Mouse (Mus musculus) cerebellum, postnatal 4 days (tissue): ENCODE measurements around the gene Zmym1.
"Not testable (repeated sequence)": the region's sequence is repeated elsewhere in the genome, so short reads cannot be mapped to it uniquely, and the experiment has no call there.

Experiments
- DNase-seq, 2 experiments: peaks; one replicate each; pipeline ENCODE4 v3.0.0; 2022; ENCODE audit warnings: low spot score in 2 of 2, mixed read lengths in 1 of 2

Gene Zmym1

DNA sequence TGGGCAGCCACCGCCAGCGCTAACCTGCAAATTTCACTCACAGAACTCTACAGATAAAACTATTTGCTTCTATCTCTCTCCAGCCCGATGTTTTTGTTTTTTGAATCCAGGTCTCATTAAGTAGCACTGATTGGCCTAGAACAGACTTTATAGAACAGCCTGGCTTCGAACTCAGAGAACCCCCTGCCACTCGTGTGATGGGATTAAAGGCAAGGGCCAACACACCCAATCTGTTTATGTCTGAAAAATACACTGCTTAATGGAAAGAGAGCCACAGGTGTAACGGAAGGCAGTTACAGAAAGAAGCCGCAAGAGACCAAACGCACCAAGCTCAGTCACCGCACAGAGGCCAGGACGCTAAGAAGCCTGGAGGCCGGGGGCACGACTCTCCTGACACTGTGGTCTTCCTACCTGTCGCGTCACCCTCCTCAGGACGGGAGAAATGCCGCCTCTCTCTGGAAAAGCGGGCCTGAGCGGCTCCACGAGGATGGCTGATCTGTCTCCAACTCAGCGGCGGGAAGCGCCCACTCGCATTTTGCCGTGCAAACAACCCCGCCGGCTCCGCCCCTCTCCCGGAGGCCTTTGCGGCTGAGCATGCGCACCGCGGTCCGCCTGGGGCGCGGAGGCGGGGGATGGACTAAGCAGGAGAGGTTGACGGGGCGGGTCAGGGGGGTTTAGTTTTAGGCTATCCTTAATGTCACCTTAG lies at the start of gene Zmym1:
TSS of gene Zmym1 (minus strand) at position 568 of the 706 bp plus-strand sequence.
- DNase-seq = peak; percentile 67 to 90

GRCm38 (mm10) chr4:127110570-127110969 lies 49.6 kb upstream of the Zmym1 start:
- DNase-seq = no peak

DNA sequence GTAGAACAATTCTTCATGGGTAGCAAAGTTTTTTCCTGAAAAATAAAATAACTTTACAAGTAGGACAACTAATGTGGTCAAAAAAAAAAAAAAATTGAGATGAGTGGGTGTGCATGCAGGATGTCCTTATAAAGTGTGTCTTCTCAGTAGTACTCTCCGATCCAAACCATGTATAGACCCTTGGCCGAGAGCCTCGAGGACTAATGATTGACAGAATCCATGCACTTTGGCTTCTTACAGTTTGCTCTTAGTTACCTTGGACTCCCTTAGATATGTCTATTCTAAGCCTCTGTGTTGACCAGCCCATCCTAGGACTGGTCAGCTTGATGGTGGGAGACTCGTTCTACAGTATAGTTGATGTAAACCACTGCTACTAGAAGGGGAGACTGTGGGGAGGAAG lies 46.6 kb upstream of the Zmym1 start:
- no peak for DNase-seq

- DNase-seq = not testable (repeated sequence)
Measured at GRCm38 (mm10) chr4:127099552-127099951, 38.6 kb upstream of the Zmym1 start.

DNA sequence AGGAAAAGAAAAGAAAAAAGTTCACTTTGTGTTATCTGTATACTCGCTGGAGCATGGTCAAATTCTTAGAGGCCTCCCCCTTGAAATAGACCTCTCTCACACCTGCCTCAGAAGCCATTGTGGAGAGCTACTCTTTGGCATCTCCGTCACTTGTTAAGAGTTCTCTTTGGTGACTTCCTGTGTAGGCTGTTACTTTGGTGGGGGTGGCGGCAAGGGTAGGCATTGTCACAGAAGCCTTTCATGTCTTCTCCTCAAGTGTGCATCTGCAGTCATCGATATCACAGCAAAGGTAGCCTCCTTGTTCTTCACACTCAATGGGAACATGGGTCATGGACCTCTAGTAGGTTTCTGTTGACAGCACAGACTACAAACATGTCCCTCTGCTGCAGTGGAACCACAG lies 34.1 kb upstream of the Zmym1 start:
- DNase-seq = no peak

DNA sequence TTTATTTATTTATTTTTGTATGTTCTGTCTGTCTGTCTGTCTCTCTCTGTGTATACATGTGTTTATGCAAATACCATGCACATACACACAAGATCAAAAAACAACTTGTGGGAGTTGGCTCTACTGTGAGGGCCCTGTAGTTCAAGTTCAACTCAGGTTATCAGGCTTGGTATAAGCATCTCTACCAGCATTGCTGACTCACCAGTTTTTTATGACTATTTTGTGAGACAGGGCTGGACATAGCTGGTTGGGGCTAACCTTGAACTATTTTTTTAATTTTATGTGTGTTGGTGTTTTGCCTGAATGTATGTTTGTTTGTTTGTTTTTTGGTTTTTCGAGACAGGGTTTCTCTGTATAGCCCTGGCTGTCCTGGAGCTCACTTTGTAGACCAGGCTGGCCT lies 30.2 kb upstream of the Zmym1 start:
- DNase-seq = no peak

- DNase-seq = no peak
Measured at GRCm38 (mm10) chr4:127085761-127086160, 24.8 kb upstream of the Zmym1 start.

- no peak for DNase-seq
Measured at GRCm38 (mm10) chr4:127083131-127083530, 22.2 kb upstream of the Zmym1 start.

- DNase-seq = no peak
Measured at GRCm38 (mm10) chr4:127080806-127081205, 19.9 kb upstream of the Zmym1 start.

GRCm38 (mm10) chr4:127076875-127077548 lies 16.1 kb upstream of the Zmym1 start, which contains the start of gene Zmym6:
Zmym6 (plus strand) TSS chr4:127077383.
- DNase-seq = peak; percentile 88 to 95

DNA sequence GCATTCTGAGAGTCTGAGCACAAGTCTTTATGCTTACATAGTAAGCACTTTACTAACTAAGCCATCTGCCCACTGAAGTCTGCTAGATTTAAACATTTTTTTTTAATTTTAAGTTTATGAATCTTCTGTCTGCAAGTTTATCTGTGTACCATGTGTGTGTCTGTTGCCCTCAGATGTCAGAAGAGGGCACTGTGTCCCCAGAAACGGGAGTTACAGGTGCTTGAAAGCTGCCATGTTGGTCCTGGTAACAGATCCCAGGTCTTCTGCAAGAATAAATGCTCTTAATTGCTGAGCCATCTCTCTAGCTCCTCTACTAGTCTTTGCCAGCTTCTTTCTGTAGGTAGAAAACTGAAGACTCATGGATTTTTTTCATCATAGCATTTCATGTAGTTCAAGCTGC lies 14.0 kb upstream of the Zmym1 start:
- no peak for DNase-seq

DNA sequence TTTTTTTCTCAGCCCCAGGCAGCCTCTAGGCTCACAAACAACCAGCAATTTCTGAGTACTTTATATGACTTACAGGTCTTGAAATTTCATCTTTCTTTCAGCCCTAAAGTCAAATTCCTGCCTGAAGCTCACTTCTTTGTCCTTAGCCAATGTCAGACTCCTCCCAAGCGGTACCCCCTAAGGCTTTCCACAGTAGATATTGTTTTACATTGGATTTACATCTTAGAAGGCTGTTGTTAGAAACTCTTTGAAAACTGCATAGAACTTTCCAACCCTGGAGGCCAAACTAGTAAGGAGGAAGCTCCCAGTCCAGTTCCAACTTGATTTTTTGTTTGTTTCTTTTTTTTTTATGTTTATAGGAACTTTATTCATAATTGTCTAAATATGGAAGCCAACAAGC lies 3.1 kb upstream of the Zmym1 start:
- DNase-seq = no peak

GRCm38 (mm10) chr4:127054522-127055198 lies 6.3 kb downstream of the Zmym1 start:
- no peak for DNase-seq

- no peak for DNase-seq
Measured at GRCm38 (mm10) chr4:127053071-127053470, 7.9 kb downstream of the Zmym1 start.

GRCm38 (mm10) chr4:127051121-127051520 lies 9.8 kb downstream of the Zmym1 start:
- DNase-seq = no peak

DNA sequence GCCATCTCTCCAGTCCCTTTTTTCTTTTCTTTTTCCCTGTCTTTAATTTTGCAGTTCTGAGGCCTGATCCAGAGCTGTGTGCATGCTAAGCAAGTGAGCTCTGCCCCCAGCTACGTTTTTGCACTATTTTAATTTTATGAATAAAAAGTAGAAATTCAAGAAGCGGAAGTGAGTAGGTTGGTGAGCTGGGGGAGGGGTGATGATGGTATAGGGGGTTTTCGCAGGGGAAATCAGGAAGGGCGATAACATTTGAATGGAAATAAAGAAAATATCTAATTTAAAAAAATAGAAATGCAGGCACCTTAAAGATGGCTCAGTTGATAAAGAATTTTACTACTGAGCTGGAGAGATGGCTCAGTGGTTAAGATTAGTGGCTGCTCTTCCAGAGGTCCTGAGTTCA lies 17.4 kb downstream of the Zmym1 start:
- no peak for DNase-seq

GRCm38 (mm10) chr4:127039871-127040483 lies 21.0 kb downstream of the Zmym1 start:
- DNase-seq = no peak

DNA sequence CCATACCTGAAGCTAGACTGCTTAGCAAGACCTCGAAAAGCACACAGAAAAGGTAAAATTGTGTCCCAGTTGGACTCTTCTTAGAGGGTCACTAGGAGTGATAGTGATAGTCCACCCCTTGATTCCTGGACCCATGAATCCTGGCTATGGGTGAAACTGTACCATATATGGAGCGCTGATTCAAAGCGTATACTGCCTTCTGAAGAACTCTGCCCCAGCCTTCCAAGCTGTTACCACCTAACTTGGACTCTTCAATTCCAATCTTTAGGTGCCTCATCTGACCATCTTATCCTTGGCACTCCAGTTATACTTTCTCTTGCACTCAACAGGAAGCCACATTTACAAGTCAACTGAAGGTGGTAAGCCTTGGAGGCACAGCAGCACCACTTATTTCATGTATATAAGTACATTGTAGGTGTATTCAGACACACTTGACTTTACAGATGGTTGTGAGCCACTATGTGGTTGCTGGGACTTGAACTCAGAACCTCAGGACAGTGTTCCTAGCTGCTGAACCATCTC lies 22.1 kb downstream of the Zmym1 start:
- no peak for DNase-seq

DNA sequence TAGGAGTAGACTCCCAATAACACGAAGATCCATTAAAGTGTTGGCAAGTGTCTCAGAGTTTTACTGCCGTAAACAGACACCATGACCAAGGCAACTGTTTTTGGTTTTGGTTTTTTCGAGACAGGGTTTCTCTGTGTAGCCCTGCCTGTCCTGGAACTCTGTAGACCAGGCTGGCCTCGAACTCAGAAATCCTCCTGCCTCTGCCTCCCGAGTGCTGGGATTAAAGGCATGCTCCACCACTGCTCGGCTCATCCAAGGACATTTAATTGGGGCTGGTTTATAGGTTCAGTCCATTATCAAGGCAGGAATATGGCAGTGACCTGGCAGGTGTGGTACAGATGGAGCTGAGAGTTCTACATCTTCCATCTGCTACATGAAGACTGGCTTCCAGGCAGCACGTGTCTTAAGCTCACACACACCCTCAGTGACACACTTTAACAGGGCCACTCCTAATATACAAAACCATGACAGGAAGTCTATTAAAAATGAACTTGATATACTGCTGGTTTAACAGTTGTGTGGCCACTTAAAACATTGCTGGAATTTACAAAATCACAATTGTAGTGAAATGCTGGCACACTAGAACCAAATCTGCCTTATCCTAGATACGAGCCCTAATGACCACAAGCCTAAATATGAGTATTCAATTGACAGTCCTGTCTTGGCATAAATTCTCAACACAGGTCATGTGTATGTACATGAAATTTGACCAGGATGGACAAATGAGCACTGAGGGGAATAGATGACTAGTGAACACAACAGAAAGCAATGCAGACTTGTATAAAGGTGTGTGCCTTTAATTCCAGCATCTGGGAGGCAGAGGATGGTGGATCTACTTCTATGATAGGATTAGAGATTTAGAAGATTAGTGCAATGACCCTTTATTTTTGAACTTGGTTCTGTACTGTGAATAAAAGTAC lies 22.8 kb downstream of the Zmym1 start:
- DNase-seq = no peak

DNA sequence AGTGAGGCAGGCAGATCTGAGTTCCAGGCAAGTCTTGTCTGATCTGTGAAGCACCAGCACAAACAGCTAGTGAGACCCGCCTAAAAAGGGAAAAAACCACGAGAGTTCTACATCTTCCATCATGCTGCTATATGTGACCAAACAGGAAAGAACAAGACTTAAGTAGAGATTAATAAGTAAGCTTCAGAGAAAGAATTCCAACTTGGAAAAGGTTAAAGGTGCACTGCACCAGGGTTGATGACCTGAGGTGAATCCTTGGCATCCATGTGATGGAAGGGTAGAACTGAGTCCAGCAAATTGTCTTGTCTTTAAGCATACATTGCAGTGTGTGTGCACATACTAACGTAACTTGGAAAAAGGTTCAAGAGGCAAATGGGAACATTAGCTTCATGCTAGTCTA lies 23.8 kb downstream of the Zmym1 start:
- DNase-seq = no peak
